18 mouse cellular contexts compared by ENCODE assay signal in genomic region chr2:132093739-132094138, GRCm38 (mm10). TPM values are rescaled to one million over a fixed set of nuclear protein-coding genes. Genes with fewer than 3 reads are reported as not detected.
A peak's percentile ranks its signal among the peaks of the same experiment; 100 is the strongest.
DNase-seq lines count a peak whose midpoint lies in the region; ATAC-seq and TF ChIP-seq lines count a peak whose summit lies in the region.
"Had no signal": no experiment of that assay in that cellular context is flagged by ENCODE, and none has a peak within 500 bp of the region (broad histone marks: within the 10 kb centered on the region; RNA-seq: fewer than 3 reads in every experiment).

No protein-coding gene starts in this region.

- no peak for ATAC-seq in liver, postnatal 0 days
- ATAC-seq in intestine, postnatal 0 days = peak; percentile 39; the same call in 1 of the 2 replicates
- ATAC-seq in stomach, postnatal 0 days (ENCODE audit: low FRiP score, low TSS enrichment) = peak; percentile 79
- ATAC-seq: forebrain, embryonic 13.5 days had no signal

- H3K4me2 ChIP-seq in liver, postnatal 0 days (ENCODE audit: low read depth, low read length) = peak overlapping the region; percentile 30
- H3K4me2 ChIP-seq in intestine, postnatal 0 days (replicated peaks; ENCODE audit: low read depth) = no peak overlapping the region
- no peak overlapping the region for H3K4me2 ChIP-seq in stomach, postnatal 0 days (replicated peaks; ENCODE audit: low read depth)
- H3K4me2 ChIP-seq: embryonic facial prominence, embryonic 13.5 days; forebrain, embryonic 13.5 days; heart, embryonic 12.5 days; hindbrain, embryonic 14.5 days had no signal

- H3K4me3 ChIP-seq in heart, embryonic 10.5 days = no peak overlapping the region
- H3K4me3 ChIP-seq in liver, postnatal 0 days (ENCODE audit: low read depth, low read length) = no peak overlapping the region
- no peak overlapping the region for H3K4me3 ChIP-seq in intestine, postnatal 0 days (ENCODE audit: low read depth, low read length)
- no peak overlapping the region for H3K4me3 ChIP-seq in stomach, postnatal 0 days (ENCODE audit: low read depth, low read length)
- H3K4me3 ChIP-seq: embryonic facial prominence, embryonic 13.5 days; forebrain, embryonic 13.5 days; gastrocnemius, adult 2 months; heart, embryonic 12.5 days; hindbrain, embryonic 10.5 days had no signal

- peaks cover 9% of the 10 kb centered on the region; the same call in 1 of the 2 replicates for H3K36me3 ChIP-seq in heart, embryonic 10.5 days
- H3K36me3 ChIP-seq in liver, postnatal 0 days (replicated peaks; ENCODE audit: insufficient read depth, low read length) = peaks cover 12% of the 10 kb centered on the region
- H3K36me3 ChIP-seq in intestine, postnatal 0 days (ENCODE audit: control insufficient read depth, insufficient read depth) = peaks cover 5% of the 10 kb centered on the region; the same call in 1 of the 2 replicates
- no peaks in the 10 kb centered on the region; the same call in 1 of the 2 replicates for H3K36me3 ChIP-seq in stomach, postnatal 0 days (ENCODE audit: control insufficient read depth, insufficient read depth, low read length)

- DNase-seq in heart, embryonic 10.5 days (ENCODE audit: low spot score) = no peak
- no peak for DNase-seq in heart, postnatal 14 days
- DNase-seq in liver, postnatal 0 days = no peak
- DNase-seq in liver = no peak
- DNase-seq in stomach, postnatal 0 days (ENCODE audit: low spot score) = no peak
- DNase-seq in gastrocnemius, postnatal 14 days = no peak
- DNase-seq: adrenal gland, postnatal 10 days; cerebellum, adult 18-20 months; cerebellum, adult 9-11 months; cerebellum, postnatal 36 days; gastrocnemius, adult 2 months had no signal

- H3K27me3 ChIP-seq in heart, embryonic 10.5 days (ENCODE audit: insufficient read depth, poor library complexity, severe bottlenecking) = no peaks in the 10 kb centered on the region
- no peaks in the 10 kb centered on the region for H3K27me3 ChIP-seq in liver, postnatal 0 days (ENCODE audit: insufficient read depth, low read length)
- H3K27me3 ChIP-seq in intestine, postnatal 0 days (replicated peaks; ENCODE audit: control insufficient read depth, insufficient read depth, low read length) = no peaks in the 10 kb centered on the region
- H3K27me3 ChIP-seq in stomach, postnatal 0 days (ENCODE audit: control insufficient read depth, insufficient read depth, low read length) = no peaks in the 10 kb centered on the region
- H3K27me3 ChIP-seq: embryonic facial prominence, embryonic 13.5 days; forebrain, embryonic 13.5 days; heart, embryonic 12.5 days had no signal

- H3K4me1 ChIP-seq in heart, embryonic 10.5 days = peaks cover 30% of the 10 kb centered on the region
- H3K4me1 ChIP-seq in liver, postnatal 0 days (ENCODE audit: insufficient read depth) = peaks cover 32% of the 10 kb centered on the region
- H3K4me1 ChIP-seq in intestine, postnatal 0 days (replicated peaks; ENCODE audit: control insufficient read depth, insufficient read depth, low read length) = no peaks in the 10 kb centered on the region; the same call in none of the 2 replicates
- H3K4me1 ChIP-seq in stomach, postnatal 0 days (replicated peaks; ENCODE audit: control insufficient read depth, insufficient read depth) = no peaks in the 10 kb centered on the region

- H3K27ac ChIP-seq in heart, embryonic 10.5 days = 0 out of 2 replicates have a peak overlapping the region, but pooled peaks have one; percentile 2
- H3K27ac ChIP-seq in liver, postnatal 0 days (ENCODE audit: low read depth) = peak overlapping the region; percentile 95
- peak overlapping the region; percentile 74 for H3K27ac ChIP-seq in intestine, postnatal 0 days (ENCODE audit: low read depth, low read length)
- H3K27ac ChIP-seq in stomach, postnatal 0 days (replicated peaks) = peak overlapping the region; percentile 69; the same call in 1 of the 2 replicates
- H3K27ac ChIP-seq: embryonic facial prominence, embryonic 13.5 days; forebrain, embryonic 13.5 days; gastrocnemius, adult 2 months; hindbrain, embryonic 10.5 days; hindbrain, embryonic 14.5 days had no signal

- intact Hi-C loops in heart, postnatal 14 days (cut with DNase I) = no loop called here
- intact Hi-C loops in gastrocnemius, postnatal 14 days (cut with DNase I; ENCODE audit: low total_unique reads) = no loop called here

- no peak for TF ChIP-seq CTCF in liver, postnatal 0 days (IDR thresholded peaks at IDR 0.05; ENCODE audit: low read depth)
- TF ChIP-seq CTCF in intestine, postnatal 0 days (IDR thresholded peaks at IDR 0.05; ENCODE audit: low read depth) = no peak
- no peak for TF ChIP-seq CTCF in stomach, postnatal 0 days (IDR thresholded peaks at IDR 0.05; ENCODE audit: low read depth)

- WGBS in heart, embryonic 10.5 days = 68% methylated on average over 2 of the region's 2 CpGs
- WGBS in liver, postnatal 0 days (ENCODE audit: insufficient replicate concordance) = 68% methylated on average over 2 of the region's 2 CpGs
- 44% methylated on average over 2 of the region's 2 CpGs for WGBS in intestine, postnatal 0 days
- 72% methylated on average over 2 of the region's 2 CpGs for WGBS in stomach, postnatal 0 days

- no peak overlapping the region for H3K9ac ChIP-seq in liver, postnatal 0 days (replicated peaks)
- H3K9ac ChIP-seq in intestine, postnatal 0 days (ENCODE audit: low read depth, low read length) = no peak overlapping the region
- no peak overlapping the region for H3K9ac ChIP-seq in stomach, postnatal 0 days (ENCODE audit: low read length)
- H3K9ac ChIP-seq: embryonic facial prominence, embryonic 13.5 days; forebrain, embryonic 13.5 days; heart, embryonic 12.5 days; hindbrain, embryonic 14.5 days had no signal

- no peaks in the 10 kb centered on the region for H3K9me3 ChIP-seq in heart, embryonic 10.5 days
- no peaks in the 10 kb centered on the region for H3K9me3 ChIP-seq in liver, postnatal 0 days (ENCODE audit: low read length)
- H3K9me3 ChIP-seq in intestine, postnatal 0 days (ENCODE audit: control insufficient read depth) = no peaks in the 10 kb centered on the region
- no peaks in the 10 kb centered on the region for H3K9me3 ChIP-seq in stomach, postnatal 0 days (ENCODE audit: control insufficient read depth, low read length)
- H3K9me3 ChIP-seq: embryonic facial prominence, embryonic 13.5 days; forebrain, embryonic 13.5 days; G1E; heart, embryonic 12.5 days; hindbrain, embryonic 10.5 days had no signal

- TF ChIP-seq EP300 in liver, postnatal 0 days (IDR thresholded peaks at IDR 0.05; ENCODE audit: low read depth) = no peak
- TF ChIP-seq EP300 in stomach, postnatal 0 days (optimal IDR thresholded peaks at IDR 0.05) = no peak

RNA-seq across cellular contexts. Expression of gene Slc23a2, which starts 51.2 kb away (rescaled TPM):
- polyA plus RNA-seq in heart, embryonic 10.5 days (2016; fragmentation: Nextera tagmentation; extraction: Ambion mirVana) = 8.7 and 10.3 TPM in 2 replicates
- 10 to 100 TPM; 15.4 to 16.0 TPM for total RNA-seq in heart, postnatal 14 days (2021)
- polyA plus RNA-seq in liver, postnatal 0 days (2015; fragmentation: Nextera tagmentation; extraction: Ambion mirVana) = 9.1 and 10.3 TPM in 2 replicates
- 6.7 and 8.9 TPM in 2 replicates for polyA plus RNA-seq in intestine, postnatal 0 days (2015; fragmentation: Nextera tagmentation; extraction: Ambion mirVana)
- polyA plus RNA-seq in stomach, postnatal 0 days (2015; fragmentation: Nextera tagmentation; extraction: Ambion mirVana) = 5.4 and 5.6 TPM in 2 replicates
- total RNA-seq in gastrocnemius, postnatal 14 days (2021) = 1 to 10 TPM; 6.2 to 7.1 TPM

Comparison
In these comparisons a context has a peak if more than half of its experiments do, and no peak if none do; other contexts are left out.
1. H3K27ac ChIP-seq: peak in every context shown above with its lines; median percentile 95 in liver, postnatal 0 days; 74 in intestine, postnatal 0 days; 69 in stomach, postnatal 0 days; 2 in heart, embryonic 10.5 days.